Mouse (Mus musculus): Measurements from ENCODE around the gene Ftcd. TPM values are rescaled to one million over a fixed set of nuclear protein-coding genes. Genes with fewer than 3 reads are reported as not detected.

Gene Ftcd
- 4.3 and 5.1 TPM in 2 replicates for polyA plus RNA-seq (2015; fragmentation: Nextera tagmentation; extraction: Ambion mirVana)

DNA sequence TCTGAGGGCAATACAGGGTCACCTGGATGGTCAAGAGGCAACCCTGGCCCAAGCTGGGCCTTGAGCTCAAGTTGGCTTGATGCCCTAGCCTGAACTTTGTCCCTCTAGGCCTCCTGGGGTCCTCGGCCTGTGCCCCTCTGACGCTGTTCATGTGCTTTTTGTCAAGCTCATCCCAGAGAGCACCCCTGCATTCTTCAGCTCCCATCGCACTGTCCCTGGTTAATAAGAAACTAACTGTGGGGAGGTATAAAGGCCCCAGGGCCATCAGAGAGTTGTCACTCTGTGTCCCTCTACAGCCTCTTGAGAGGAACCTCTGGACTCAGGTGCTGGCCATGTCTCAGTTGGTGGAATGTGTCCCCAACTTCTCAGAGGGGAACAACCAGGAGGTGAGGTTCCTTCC is at the start of gene Ftcd:
Gene Ftcd (plus strand): TSS at position 275 of the 400 bp plus-strand sequence.

DNA sequence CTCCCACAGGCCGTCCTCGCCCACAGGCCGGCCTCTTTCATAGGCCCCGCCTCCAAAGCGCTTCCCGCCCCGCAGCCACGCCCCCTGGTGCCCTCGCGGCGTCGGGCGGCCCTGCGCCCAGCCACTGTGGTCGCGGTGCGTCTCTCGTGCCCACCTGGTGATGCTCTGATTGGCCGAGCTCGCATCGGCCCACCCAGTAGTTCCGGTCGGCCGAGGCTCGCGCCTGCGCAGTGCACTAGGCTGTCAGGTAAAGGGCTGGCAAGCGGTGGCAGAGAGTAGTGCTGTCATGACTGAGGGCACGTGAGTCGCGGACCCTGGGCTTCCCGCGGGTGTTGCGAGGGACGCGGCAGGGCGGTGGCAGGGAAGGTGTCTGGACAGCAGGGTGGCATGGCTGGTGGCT is 44.1 kb upstream of the Ftcd start, which contains the start of gene Lss:
Gene Lss (plus strand): TSS at position 214 of the 400 bp plus-strand sequence.

DNA sequence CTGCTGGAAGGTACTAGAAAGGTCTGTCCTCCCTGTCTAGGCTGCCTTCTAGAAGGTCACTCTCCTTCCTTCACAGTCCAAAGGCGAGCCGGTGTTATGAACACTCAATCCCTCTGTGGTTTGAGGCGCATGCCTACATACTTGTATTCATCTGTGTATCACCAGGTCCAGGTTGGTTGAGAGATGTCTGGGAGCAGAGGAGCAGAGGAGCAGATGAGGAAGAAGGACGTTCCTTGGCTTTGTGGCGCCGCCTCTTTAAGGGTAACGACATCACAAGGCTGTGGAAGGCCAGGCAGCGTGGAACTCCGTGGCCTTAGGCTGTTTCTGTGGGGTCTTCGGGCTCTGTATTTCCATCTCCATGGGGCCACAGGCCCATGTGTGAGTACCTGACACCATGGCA is 13.5 kb upstream of the Ftcd start, which contains the start of gene Spatc1l:
Gene Spatc1l (plus strand): TSS at position 301 of the 400 bp plus-strand sequence.

DNA sequence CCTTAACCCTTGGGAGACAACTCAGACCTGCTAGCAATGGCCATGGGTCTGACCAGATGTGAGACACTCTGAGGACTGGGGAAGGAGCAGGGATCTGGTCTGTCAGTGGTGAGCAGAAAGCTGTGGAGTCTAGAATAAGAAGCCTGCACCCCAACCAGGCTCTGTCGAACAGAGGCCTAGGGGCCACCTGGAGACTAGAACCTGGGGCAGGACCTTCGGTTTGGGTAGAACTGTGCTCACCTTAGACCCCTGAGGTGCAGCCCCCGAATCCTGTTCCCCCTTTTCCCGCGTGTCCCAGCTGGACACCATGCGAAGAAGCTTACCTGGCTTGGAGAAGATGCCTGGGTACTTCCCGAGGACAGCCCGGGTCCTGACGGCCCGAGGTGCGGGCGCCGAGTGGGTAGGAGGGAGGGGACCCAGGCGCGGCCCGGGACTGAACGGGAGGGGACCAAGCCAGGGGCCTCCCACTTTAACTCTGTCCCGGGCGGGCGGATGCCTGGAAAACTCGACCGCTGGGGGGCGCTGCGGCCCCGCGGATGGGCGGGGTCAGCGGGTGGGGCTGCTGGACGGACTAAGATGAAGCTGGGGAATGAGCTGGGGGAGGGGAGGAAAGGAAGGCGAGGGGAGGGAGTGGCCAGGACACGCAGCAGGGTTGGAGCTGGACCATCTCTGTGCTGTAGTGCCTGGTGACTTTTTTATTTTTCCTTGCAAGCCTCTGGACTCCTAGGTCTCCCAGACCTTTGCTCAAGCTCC is 47.7 kb downstream of the Ftcd start, which contains the start of gene Col6a2:
Gene Col6a2 (minus strand): TSS at position 703 of the 753 bp plus-strand sequence.

Other genes with a start within 250 kb of the Ftcd start
- 6.9 and 8.5 TPM in 2 replicates for gene Dip2a, start 230.4 kb upstream of the Ftcd start, polyA plus RNA-seq (2015; fragmentation: Nextera tagmentation; extraction: Ambion mirVana)
- 2.8 TPM in 1 of 2 replicates, not detected in the other for gene AC141477.1, start 135.2 kb upstream of the Ftcd start, polyA plus RNA-seq (2015; fragmentation: Nextera tagmentation; extraction: Ambion mirVana)
- 4.5 and 6.9 TPM in 2 replicates for gene Pcnt, start 132.9 kb upstream of the Ftcd start, polyA plus RNA-seq (2015; fragmentation: Nextera tagmentation; extraction: Ambion mirVana)
- not detected in 2 replicates for gene 2610028H24Rik, start 126.6 kb upstream of the Ftcd start, polyA plus RNA-seq (2015; fragmentation: Nextera tagmentation; extraction: Ambion mirVana)
- 31.9 and 38.5 TPM in 2 replicates for gene Mcm3ap, start 106.7 kb upstream of the Ftcd start, polyA plus RNA-seq (2015; fragmentation: Nextera tagmentation; extraction: Ambion mirVana)
- gene Ybey, start 106.5 kb upstream of the Ftcd start, polyA plus RNA-seq (2015; fragmentation: Nextera tagmentation; extraction: Ambion mirVana) = 6.7 and 6.8 TPM in 2 replicates
- 9.2 and 10.3 TPM in 2 replicates for gene Lss, start 44.1 kb upstream of the Ftcd start, polyA plus RNA-seq (2015; fragmentation: Nextera tagmentation; extraction: Ambion mirVana)
- gene Spatc1l, start 13.4 kb upstream of the Ftcd start, polyA plus RNA-seq (2015; fragmentation: Nextera tagmentation; extraction: Ambion mirVana) = not detected in 2 replicates
- 110 and 161 TPM in 2 replicates for gene Col6a2, start 48.0 kb downstream of the Ftcd start, polyA plus RNA-seq (2015; fragmentation: Nextera tagmentation; extraction: Ambion mirVana)
- gene Col6a1, start 150.5 kb downstream of the Ftcd start, polyA plus RNA-seq (2015; fragmentation: Nextera tagmentation; extraction: Ambion mirVana) = 203 and 219 TPM in 2 replicates

Measured in adrenal gland, postnatal 0 days (tissue).